Mouse (Mus musculus) limb, embryonic 15.5 days (tissue): Measurements from ENCODE around the gene Vtcn1. TPM values are rescaled to one million over a fixed set of nuclear protein-coding genes. Genes with fewer than 3 reads are reported as not detected.
"Not testable (repeated sequence)": the region's sequence is repeated elsewhere in the genome, so short reads cannot be mapped to it uniquely, and the experiment has no call there.

Experiments
- ATAC-seq: fragments of 200-750 bp; cut with Nextera tagmentation; 2 replicates; pipeline ENCODE4 v1.8.0; 2017; ENCODE audit warnings: low read depth, moderate TSS enrichment; ENCODE audit not compliant: insufficient number of reproducible peaks, low FRiP score, low TSS enrichment
- H3K27ac ChIP-seq: fragments of 300-500 bp; sonication (generic); 2 replicates; pipeline ENCODE4 v1.5.1; 2015; ENCODE audit warnings: moderate library complexity, mild to moderate bottlenecking, inconsistent platforms
- H3K27me3 ChIP-seq: fragments of 300-500 bp; sonication (generic); 2 replicates; pipeline ENCODE4 v1.6.1; 2015; ENCODE audit warnings: inconsistent platforms
- H3K36me3 ChIP-seq: fragments of 300-500 bp; sonication (generic); 2 replicates; pipeline ENCODE4 v1.6.1; 2015; ENCODE audit warnings: inconsistent platforms
- H3K4me1 ChIP-seq: fragments of 300-500 bp; sonication (generic); 2 replicates; pipeline ENCODE4 v1.6.1; 2015; ENCODE audit warnings: inconsistent platforms
- H3K4me2 ChIP-seq: fragments of 300-500 bp; sonication (generic); 2 replicates; pipeline ENCODE4 v1.6.1; 2015; ENCODE audit warnings: mild to moderate bottlenecking, inconsistent platforms
- H3K4me3 ChIP-seq: fragments of 300-500 bp; sonication (generic); 2 replicates; pipeline ENCODE4 v1.5.1; 2015; ENCODE audit warnings: mild to moderate bottlenecking, inconsistent platforms
- H3K9ac ChIP-seq: fragments of 300-500 bp; sonication (generic); 2 replicates; pipeline ENCODE4 v1.6.1; 2015; ENCODE audit warnings: inconsistent platforms
- H3K9me3 ChIP-seq: fragments of 300-500 bp; sonication (generic); 2 replicates; pipeline ENCODE4 v1.6.1; 2016; ENCODE audit warnings: inconsistent platforms
- WGBS: fragments of 180-500 bp; shearing (Covaris S2); methylation state at CpG from one replicate; pipeline ENCODE4 v1.1.7; 2015; 5-methylcytosine and 5-hydroxymethylcytosine counted together
- polyA plus RNA-seq: library from polyadenylated mRNA; unstranded; fragments of >200 nt; fragmentation: Nextera tagmentation; extraction: Ambion mirVana; gene quantifications from 2 replicates; pipeline ENCODE4 v1.2.1, GENCODE M21; 2015

Gene Vtcn1
- polyA plus RNA-seq, 1 experiment from 2014 or later, result 0.10 TPM

DNA sequence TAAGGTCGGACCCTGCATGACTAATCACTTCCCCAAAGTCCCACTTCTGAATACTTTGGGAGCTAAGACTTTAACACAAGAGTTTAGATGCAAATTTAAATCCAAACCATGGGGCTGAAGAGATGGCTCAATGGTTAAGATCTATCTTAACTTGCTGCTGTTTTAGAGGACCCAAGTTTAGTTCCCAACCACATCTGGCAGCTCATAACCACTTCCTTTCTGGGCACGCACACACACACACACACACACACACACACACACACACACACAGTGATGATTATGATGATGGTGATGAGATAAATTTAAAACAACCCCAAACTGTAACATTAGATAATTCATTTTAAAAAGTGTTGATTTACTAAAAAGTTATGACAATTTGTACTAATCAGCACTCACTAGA lies 13.4 kb upstream of the Vtcn1 start:
- Histone ChIP-seq H3K36me3 (no peaks in the 10 kb centered on the region), H3K27ac (no peak overlapping the region), H3K9me3 (no peaks in the 10 kb centered on the region), H3K9ac (no peak overlapping the region), H3K27me3 (no peaks in the 10 kb centered on the region), H3K4me1 (no peaks in the 10 kb centered on the region), H3K4me2 (no peak overlapping the region), H3K4me3 (no peak overlapping the region)
- 91% methylated on average over 2 of the region's 2 CpGs for WGBS
- no peak for ATAC-seq

GRCm38 (mm10) chr3:100815490-100815889 lies 9.8 kb upstream of the Vtcn1 start:
- not testable (repeated sequence) for H3K36me3 ChIP-seq, H3K4me1 ChIP-seq, H3K9ac ChIP-seq, ATAC-seq, H3K9me3 ChIP-seq, H3K27ac ChIP-seq, H3K27me3 ChIP-seq, H3K4me2 ChIP-seq, H3K4me3 ChIP-seq
- WGBS, result 45% methylated on average over 1 of the region's 1 CpGs

- Histone ChIP-seq H3K27ac (no peak overlapping the region), H3K27me3 (no peaks in the 10 kb centered on the region), H3K4me1 (0 out of 2 replicates have a peak, but pooled peaks cover 4% of the 10 kb centered on the region), H3K9me3 (no peaks in the 10 kb centered on the region), H3K9ac (no peak overlapping the region), H3K4me2 (no peak overlapping the region), H3K4me3 (no peak overlapping the region), H3K36me3 (no peaks in the 10 kb centered on the region)
- no peak for ATAC-seq
- WGBS, result 62% methylated on average over 4 of the region's 4 CpGs
Measured at GRCm38 (mm10) chr3:100818709-100819108, 6.5 kb upstream of the Vtcn1 start.

DNA sequence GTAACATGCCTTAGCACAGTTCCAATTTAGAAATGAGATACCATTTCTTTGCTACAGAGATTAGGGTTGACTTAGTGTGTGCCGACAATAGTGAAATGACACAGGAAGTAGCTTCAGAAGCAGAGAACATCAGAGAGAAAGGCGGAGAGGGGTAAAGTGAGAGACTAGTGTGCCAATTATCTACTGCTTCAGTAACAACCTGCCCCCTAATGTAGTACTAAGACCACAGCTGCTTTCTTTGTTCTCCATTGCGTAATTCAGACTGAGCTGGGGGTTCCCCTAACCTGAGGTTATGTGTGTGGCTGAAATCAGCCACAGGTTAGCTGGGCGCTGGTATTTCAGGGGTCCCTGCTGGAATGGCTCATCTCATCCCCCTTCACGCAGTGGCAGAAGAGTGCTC lies 5.7 kb upstream of the Vtcn1 start:
- 90% methylated on average over 5 of the region's 5 CpGs for WGBS
- no peak for ATAC-seq
- H3K27me3 ChIP-seq, result no peaks in the 10 kb centered on the region
- no peak overlapping the region for H3K9ac ChIP-seq
- H3K9me3 ChIP-seq, result no peaks in the 10 kb centered on the region
- no peak overlapping the region for H3K4me3 ChIP-seq
- no peaks in the 10 kb centered on the region for H3K36me3 ChIP-seq
- H3K4me1 ChIP-seq, result 0 out of 2 replicates have a peak, but pooled peaks cover 4% of the 10 kb centered on the region
- H3K27ac ChIP-seq, result no peak overlapping the region
- H3K4me2 ChIP-seq, result no peak overlapping the region

DNA sequence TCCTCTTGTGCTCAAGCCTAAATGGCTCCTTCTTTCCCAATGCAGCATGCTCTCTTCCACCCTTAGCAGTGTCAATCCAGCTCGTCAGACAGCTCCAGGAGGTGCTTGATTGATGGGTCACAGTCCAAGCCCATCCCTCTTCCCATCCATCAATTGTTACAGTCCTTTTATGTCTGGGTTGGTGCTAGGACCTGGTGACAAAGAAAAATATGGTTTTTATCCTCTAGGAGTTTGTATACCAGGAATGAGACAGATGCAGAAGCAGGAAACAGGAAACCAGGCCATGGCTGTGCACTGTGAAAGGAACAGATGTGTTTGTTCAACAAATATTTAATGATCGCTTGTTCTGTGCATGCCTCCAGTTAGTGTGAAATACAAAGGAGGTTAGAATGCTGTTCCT lies 4.4 kb upstream of the Vtcn1 start:
- 34% methylated on average over 2 of the region's 2 CpGs for WGBS

DNA sequence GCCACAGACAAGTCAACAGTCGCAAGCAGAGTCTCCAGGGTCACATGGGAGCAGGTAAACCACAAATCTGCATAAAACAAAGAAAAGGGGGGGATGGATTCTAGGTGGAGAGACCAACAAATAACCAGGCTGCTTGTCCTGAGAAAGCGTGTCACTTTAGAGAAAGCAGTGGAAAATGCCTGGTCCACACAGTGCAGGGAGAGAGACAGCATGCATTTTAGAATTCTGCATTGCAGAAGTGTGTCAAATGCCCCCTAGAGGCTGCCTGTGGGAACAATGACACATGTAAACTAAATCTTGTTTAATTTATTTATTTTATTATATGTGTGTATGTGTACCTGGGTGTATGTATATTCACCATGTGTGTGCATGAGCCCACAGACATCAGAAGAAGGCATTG lies 4.0 kb upstream of the Vtcn1 start:
- Histone ChIP-seq H3K9me3 (no peaks in the 10 kb centered on the region), H3K36me3 (no peaks in the 10 kb centered on the region), H3K4me2 (no peak overlapping the region), H3K9ac (no peak overlapping the region), H3K4me3 (no peak overlapping the region), H3K27me3 (no peaks in the 10 kb centered on the region), H3K27ac (peak overlapping the region; percentile 28; the same call in 1 of the 2 replicates), H3K4me1 (0 out of 2 replicates have a peak, but pooled peaks cover 7% of the 10 kb centered on the region)
- ATAC-seq, result no peak
- WGBS, result 19% methylated on average over 2 of the region's 2 CpGs

More for the DNA sequence above, 4.4 kb upstream of the Vtcn1 start:
- Histone ChIP-seq H3K27me3 (no peaks in the 10 kb centered on the region), H3K9ac (no peak overlapping the region), H3K4me2 (no peak overlapping the region), H3K4me3 (no peak overlapping the region), H3K4me1 (0 out of 2 replicates have a peak, but pooled peaks cover 7% of the 10 kb centered on the region), H3K36me3 (no peaks in the 10 kb centered on the region), H3K27ac (0 out of 2 replicates have a peak overlapping the region, but pooled peaks have one; percentile 28), H3K9me3 (no peaks in the 10 kb centered on the region)
- ATAC-seq, result no peak

DNA sequence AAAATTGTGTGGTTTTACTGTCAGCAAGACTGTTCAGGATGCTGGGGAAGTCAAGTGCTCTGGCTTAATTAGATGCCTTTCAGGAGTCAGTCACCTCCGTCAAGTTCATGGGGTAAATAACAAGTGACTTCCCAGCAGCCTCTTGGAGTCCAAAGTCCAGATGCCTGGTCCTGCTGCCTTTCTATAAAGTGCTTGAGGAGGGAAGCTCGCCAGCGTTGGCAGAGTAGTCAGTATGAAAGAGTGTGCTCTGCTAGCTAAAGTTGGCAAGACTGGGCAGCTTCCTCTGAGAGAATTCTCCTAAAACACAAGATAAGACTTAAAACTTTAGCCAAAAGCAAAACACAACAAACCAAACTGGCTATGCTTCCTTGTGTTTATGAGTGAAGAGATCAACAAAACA lies 18.5 kb downstream of the Vtcn1 start:
- Histone ChIP-seq H3K4me2 (no peak overlapping the region), H3K36me3 (no peaks in the 10 kb centered on the region), H3K4me1 (no peaks in the 10 kb centered on the region), H3K9ac (no peak overlapping the region), H3K9me3 (no peaks in the 10 kb centered on the region), H3K27ac (no peak overlapping the region), H3K27me3 (no peaks in the 10 kb centered on the region), H3K4me3 (no peak overlapping the region)
- no peak for ATAC-seq
- WGBS, result 53% methylated on average over 3 of the region's 3 CpGs

DNA sequence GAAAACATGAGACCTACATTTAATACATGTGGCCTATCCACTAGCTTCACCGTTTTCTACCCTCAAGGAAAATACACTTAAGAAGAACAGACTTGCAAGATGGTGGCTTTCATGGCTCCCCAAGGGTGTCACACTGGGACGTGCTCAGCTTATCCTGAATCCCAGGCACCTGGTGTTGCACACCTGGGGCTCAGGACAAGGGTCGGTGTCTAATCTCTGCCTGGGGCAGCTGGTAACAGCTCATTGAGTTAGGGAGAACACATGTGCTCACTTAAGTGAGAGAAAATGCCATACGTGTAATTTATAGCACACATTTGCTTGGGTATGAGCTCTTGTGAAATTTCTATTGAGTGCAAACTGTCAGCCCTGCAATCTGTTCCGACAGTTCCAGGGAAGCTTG lies 19.1 kb downstream of the Vtcn1 start:
- no peaks in the 10 kb centered on the region for H3K27me3 ChIP-seq
- H3K27ac ChIP-seq, result no peak overlapping the region
- H3K4me1 ChIP-seq, result no peaks in the 10 kb centered on the region
- no peaks in the 10 kb centered on the region for H3K36me3 ChIP-seq
- 22% methylated on average over 5 of the region's 5 CpGs for WGBS
- no peak for ATAC-seq
- no peak overlapping the region for H3K4me2 ChIP-seq
- H3K9ac ChIP-seq, result no peak overlapping the region
- H3K9me3 ChIP-seq, result no peaks in the 10 kb centered on the region
- H3K4me3 ChIP-seq, result no peak overlapping the region

DNA sequence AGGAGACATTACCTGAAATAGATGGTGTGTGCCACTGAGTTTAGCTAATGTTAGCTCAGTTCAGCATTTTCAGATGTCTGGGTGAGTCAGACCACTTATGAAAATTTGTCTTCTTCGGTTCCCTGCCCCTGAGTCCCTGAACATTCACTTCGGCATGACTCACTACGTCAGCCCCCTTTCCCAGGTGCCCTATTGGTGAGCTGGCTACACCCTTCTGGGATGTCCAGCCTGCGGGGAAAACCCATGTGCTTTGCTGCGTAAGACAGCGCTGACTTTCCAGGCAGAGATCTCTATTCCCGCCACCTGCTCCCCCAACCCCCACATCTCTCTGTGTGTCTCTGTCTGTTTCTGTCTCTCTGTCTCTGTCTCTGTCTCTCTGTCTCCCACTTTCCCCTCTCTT lies 23.1 kb downstream of the Vtcn1 start:
- ATAC-seq, result no peak
- no peak overlapping the region for H3K4me2 ChIP-seq
- no peak overlapping the region for H3K9ac ChIP-seq
- no peak overlapping the region for H3K4me3 ChIP-seq
- H3K27ac ChIP-seq, result no peak overlapping the region
- no peaks in the 10 kb centered on the region for H3K9me3 ChIP-seq
- no peaks in the 10 kb centered on the region for H3K4me1 ChIP-seq
- no peaks in the 10 kb centered on the region for H3K36me3 ChIP-seq
- H3K27me3 ChIP-seq, result no peaks in the 10 kb centered on the region
- 89% methylated on average over 7 of the region's 7 CpGs for WGBS

DNA sequence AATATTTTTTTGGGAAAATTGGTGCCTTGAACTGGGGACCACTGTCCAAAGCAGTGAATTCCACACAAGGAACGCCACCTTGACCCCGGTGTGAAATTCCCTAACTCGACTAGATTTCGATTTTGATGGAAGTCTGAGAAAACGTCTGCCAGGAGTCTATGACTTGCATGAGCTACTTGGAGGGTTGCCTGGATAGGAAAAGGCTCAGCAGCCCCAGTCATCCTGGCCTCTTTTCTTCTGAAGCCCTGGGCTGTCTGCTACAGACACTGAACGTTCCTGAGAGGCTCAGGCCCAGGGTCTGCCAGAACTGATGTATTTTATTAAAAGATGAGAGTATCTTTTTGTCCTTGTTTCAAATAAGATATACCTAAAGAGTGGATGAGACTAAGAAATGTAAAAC lies 25.2 kb downstream of the Vtcn1 start:
- Histone ChIP-seq H3K9me3 (no peaks in the 10 kb centered on the region), H3K4me2 (no peak overlapping the region), H3K27me3 (no peaks in the 10 kb centered on the region), H3K27ac (no peak overlapping the region), H3K36me3 (no peaks in the 10 kb centered on the region), H3K9ac (no peak overlapping the region), H3K4me3 (no peak overlapping the region), H3K4me1 (no peaks in the 10 kb centered on the region)
- 73% methylated on average over 6 of the region's 6 CpGs for WGBS
- ATAC-seq, result no peak

DNA sequence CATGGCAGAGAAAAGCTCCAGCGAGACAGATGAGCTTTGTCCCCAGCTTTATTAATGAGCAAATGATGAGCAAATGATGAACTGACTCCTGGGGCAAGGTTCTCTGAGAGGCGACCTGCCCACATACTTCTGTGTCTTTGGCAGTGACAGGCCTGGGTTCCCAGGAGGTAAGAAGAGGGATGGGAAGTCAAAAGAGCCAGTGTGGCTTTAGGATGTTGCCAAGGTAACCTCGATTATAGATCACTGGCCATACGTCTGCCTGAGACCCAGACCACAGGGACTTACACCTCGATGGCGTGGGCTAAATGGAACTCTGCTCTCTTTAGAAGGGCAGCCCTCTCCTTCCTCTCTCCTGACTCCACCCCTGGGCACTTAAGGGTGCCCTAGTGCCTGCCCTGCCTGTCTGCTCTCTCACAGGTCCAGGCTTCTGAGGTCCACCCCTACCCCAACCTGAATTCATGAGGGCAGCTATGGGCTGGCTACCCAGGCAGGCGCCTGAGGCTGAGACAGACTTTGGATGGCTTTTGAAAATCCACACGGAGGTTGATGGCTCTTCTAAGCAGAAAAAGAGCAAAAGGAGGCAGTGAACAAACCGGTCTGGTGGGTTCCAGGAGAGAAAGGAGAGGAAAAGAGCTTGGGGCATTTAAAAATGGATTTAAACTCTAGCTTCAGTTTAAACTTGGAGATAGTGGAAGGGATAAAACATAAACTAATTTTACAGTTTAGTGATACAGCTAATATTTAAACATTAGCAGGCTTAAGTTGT lies 31.0 kb downstream of the Vtcn1 start:
- H3K9ac ChIP-seq, result no peak overlapping the region
- no peaks in the 10 kb centered on the region for H3K9me3 ChIP-seq
- 58% methylated on average over 9 of the region's 9 CpGs for WGBS
- no peak for ATAC-seq
- H3K27ac ChIP-seq, result no peak overlapping the region
- H3K4me1 ChIP-seq, result no peaks in the 10 kb centered on the region
- H3K36me3 ChIP-seq, result no peaks in the 10 kb centered on the region
- no peak overlapping the region for H3K4me2 ChIP-seq
- H3K27me3 ChIP-seq, result no peaks in the 10 kb centered on the region
- H3K4me3 ChIP-seq, result no peak overlapping the region

DNA sequence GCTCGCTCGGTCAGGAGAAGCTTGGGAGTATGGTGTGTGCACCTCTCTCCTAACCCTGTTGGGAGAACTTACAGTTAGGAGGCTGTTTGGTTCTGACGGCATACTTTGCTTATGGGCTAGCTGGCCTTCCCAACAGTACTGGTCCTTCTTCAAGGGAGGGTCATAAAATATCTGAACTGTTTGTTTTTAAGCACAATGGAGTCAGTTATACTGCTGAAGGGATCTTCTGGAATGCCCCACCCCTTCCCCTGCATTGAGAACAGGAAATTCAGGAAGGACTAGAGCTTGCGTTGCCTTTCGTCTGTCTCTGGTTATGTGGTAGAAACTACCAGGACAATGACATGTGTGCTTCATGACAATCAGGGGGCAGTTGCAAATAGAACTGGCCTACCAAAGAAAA lies 31.9 kb downstream of the Vtcn1 start:
- no peak overlapping the region; the same call in 1 of the 2 replicates for H3K27ac ChIP-seq
- H3K4me3 ChIP-seq, result no peak overlapping the region
- H3K4me2 ChIP-seq, result no peak overlapping the region
- H3K9ac ChIP-seq, result no peak overlapping the region
- no peaks in the 10 kb centered on the region for H3K27me3 ChIP-seq
- WGBS, result 75% methylated on average over 5 of the region's 5 CpGs
- H3K4me1 ChIP-seq, result no peaks in the 10 kb centered on the region; the same call in 1 of the 2 replicates
- ATAC-seq, result no peak
- H3K36me3 ChIP-seq, result no peaks in the 10 kb centered on the region
- H3K9me3 ChIP-seq, result no peaks in the 10 kb centered on the region
